Mouse (Mus musculus) mouse embryonic stem cell (cell line): ENCODE data around the gene Ccdc162.

Experiments used
- in situ Hi-C, 2 experiments: fragments of 300-500 bp; cut with MboI; formaldehyde crosslinking; loops; 1 replicate in 1 of 2; 3 replicates in 1 of 2; pipeline ENCODE4 v1.14.3; 2019 to 2020; ENCODE audit warnings: low sequenced_read_pairs in 2 of 2, low pct_unique_long_range_greater_than_20kb in 1 of 2, mixed read lengths in 1 of 2; ENCODE audit not compliant: unreplicated experiment in 1 of 2

Ccdc162 gene

DNA sequence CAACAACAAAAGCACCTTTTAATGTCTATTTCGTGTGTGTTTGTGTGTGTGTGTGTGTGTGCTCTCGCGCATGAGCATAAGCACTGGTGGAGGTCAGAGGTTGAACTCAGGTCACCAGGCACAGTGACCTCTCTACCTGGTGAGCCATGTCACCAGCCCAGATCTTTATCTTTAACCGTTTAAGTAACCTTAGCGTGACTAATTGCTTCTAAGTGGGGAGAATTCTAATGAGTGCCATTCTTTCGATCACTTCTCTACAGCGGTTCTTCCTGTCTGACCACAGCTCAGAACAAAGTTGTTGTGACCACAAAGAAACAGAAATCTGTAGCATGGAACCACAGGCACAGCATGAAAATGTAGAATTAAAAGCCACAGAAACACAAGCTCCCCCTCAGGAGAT is 5.0 kb downstream of the Ccdc162 start:
- in situ Hi-C loops, result loop anchor here in 1 of 2 experiments (25.0 kb wide), 1 partner anchor 576 kb away; the partner anchor contains the start of gene Foxo3

- in situ Hi-C loops, result loop anchor here in 1 of 2 experiments (25.0 kb wide), 1 partner anchor 577 kb away; the partner anchor contains the start of gene Foxo3
These were observed 5.7 kb downstream of the Ccdc162 start for GRCm38 (mm10) chr10:41710773-41711172.

GRCm38 (mm10) chr10:41709341-41709740 is 7.1 kb downstream of the Ccdc162 start:
- in situ Hi-C loops, result loop anchor here in 1 of 2 experiments (25.0 kb wide), 1 partner anchor 578 kb away; the partner anchor contains the start of gene Foxo3

DNA sequence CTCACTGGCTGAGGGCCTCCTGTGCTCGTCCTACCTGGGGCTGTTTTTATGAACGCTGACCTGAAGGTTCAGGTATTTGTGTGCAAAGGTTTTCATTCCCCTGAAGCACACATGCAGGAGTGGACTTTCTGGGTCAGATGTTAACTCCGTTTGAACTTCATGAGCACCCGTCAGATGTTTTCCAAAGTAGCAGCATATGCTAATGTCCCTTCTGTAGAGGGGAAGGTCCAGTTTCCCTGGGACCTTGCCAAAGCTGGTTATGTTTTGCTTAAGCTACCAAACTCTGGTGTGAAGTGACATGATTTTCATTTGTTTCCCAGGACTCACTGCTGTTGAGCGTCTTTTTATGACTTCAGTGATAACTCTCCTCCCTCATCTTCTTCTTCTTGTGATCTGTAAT is 16.8 kb downstream of the Ccdc162 start:
- in situ Hi-C loops, result loop anchor here in 1 of 2 experiments (25.0 kb wide), 2 partner anchors 588 to 687 kb away; partner anchors contain the start of gene Foxo3

- in situ Hi-C loops, result loop anchor here in 1 of 2 experiments (25.0 kb wide), 1 partner anchor 685 kb away; no protein-coding TSS in a partner anchor
These were observed 19.4 kb downstream of the Ccdc162 start for GRCm38 (mm10) chr10:41697040-41697439.

- in situ Hi-C loops, result loop anchor here in 1 of 2 experiments (25.0 kb wide), 1 partner anchor 679 kb away; no protein-coding TSS in a partner anchor
These were observed 25.5 kb downstream of the Ccdc162 start for GRCm38 (mm10) chr10:41690978-41691377.

GRCm38 (mm10) chr10:41689941-41690887 is 26.2 kb downstream of the Ccdc162 start:
- in situ Hi-C loops, result loop anchor here in 1 of 2 experiments (25.0 kb wide), 1 partner anchor 678 kb away; no protein-coding TSS in a partner anchor

GRCm38 (mm10) chr10:41684548-41684996 is 31.9 kb downstream of the Ccdc162 start:
- in situ Hi-C loops, result loop anchor here in 1 of 2 experiments (5.0 to 25.0 kb wide), 2 partner anchors 177 to 672 kb away; no protein-coding TSS in a partner anchor

DNA sequence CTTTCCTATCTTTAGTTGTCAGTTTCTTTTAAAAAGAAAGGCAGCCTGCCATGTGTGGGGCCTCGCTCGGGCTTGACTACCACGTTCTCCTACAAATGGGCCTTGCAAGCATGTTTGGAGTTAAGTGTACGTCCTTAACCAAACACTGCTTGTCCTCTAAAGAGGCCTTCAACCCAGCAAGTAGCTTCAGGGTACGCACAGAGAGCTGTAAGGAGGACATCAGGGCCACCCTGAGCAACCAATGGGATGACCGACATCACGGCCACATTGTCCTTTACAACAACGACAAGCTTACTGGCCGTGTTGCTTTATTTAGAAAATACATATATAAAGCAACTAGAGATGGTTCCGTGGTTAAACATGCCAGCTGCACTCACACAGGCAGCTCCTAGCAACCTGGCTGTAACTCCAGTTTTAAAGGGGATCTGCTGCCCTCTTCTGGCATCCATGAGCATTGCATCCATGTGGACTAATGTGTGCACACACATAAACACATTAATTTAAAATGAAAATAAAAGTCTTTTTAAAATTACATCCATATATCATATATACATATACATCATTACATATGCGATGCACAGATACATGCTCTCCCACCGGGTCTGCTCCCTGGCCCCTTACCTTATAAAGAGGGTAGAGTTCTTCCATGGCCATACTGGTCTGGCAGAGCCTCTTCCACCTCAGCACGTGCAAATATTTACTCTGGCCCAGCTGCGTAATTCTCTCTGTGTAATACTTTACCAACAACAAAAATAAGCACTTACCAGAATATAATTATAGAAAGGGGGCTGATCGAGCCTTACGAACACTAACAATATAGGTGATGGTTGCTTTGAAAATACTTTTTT is 33.7 kb downstream of the Ccdc162 start:
- in situ Hi-C loops, result loop anchor here in 1 of 2 experiments (5.0 to 25.0 kb wide), 2 partner anchors 175 to 670 kb away; no protein-coding TSS in a partner anchor

- in situ Hi-C loops, result loop anchor here in 1 of 2 experiments (25.0 kb wide), 1 partner anchor 667 kb away; no protein-coding TSS in a partner anchor
These were observed 37.6 kb downstream of the Ccdc162 start for GRCm38 (mm10) chr10:41678746-41679360.

DNA sequence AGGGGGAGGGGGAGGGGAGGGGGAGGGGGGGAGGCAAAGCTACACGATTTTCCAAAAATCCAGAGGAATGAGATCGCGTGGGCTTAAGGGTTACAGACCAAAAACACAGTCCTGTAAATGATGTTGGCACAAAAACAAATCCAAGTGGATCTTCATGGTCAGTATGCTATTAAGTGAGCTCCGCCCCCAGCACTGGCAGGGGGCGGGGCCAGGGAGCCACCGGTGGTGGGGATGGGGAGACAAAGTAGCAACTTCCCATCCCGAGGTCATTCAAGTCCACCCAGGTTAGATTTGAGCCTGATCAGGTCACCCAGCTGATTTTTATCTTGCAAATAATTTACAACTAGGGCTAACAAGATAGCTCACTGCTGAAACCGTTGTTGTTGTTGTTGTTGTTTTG is 39.0 kb downstream of the Ccdc162 start:
- in situ Hi-C loops, result loop anchor here in 1 of 2 experiments (25.0 kb wide), 1 partner anchor 665 kb away; no protein-coding TSS in a partner anchor

DNA sequence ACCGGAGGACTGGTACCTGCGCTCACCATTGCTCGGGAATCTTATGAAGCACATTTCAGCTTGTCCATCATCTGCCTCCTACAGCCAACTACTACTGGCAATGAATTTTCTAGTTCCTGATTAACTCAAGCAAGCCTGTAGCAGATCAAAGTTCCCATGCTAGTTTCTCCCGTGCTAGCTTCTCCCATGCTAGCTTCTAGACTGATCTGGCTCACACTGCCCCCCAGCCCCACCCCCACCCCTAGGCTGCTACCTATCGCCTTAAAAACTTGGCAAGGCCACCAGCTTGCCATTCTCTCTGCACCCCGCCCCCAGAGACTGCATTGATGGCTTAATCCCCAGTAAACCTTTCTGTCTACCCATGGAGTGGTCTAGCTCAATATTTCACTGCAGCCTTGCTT is 39.8 kb downstream of the Ccdc162 start:
- in situ Hi-C loops, result loop anchor here in 1 of 2 experiments (25.0 kb wide), 1 partner anchor 664 kb away; no protein-coding TSS in a partner anchor

- in situ Hi-C loops, result loop anchor here in 1 of 2 experiments (25.0 kb wide), 1 partner anchor 664 kb away; no protein-coding TSS in a partner anchor
These were observed 40.4 kb downstream of the Ccdc162 start for GRCm38 (mm10) chr10:41675842-41676571.

- in situ Hi-C loops, result loop anchor here in 1 of 2 experiments (25.0 kb wide), 1 partner anchor 663 kb away; no protein-coding TSS in a partner anchor
These were observed 41.2 kb downstream of the Ccdc162 start for GRCm38 (mm10) chr10:41675243-41675642.

DNA sequence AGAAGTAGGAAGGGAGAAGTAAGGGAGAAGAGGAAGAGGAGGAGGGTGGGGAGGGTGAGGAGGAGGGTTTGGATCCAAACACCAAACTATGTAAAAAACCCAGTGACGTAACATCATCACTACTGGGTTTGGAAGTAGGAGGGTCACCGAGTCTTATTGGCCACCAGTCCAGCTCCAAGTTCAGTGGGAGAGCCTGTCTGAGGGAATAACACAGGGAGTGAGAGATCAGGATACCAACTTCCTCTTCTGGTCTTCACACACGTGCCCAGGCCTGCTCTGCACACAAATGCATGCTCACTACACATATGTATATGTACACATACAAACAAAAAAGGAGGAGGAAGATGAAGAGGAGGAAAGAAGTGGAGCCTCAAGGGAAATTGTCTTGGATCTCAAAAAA is 42.1 kb downstream of the Ccdc162 start:
- in situ Hi-C loops, result no loop called here

GRCm38 (mm10) chr10:41670196-41670595 is 46.2 kb downstream of the Ccdc162 start:
- in situ Hi-C loops, result no loop called here

DNA sequence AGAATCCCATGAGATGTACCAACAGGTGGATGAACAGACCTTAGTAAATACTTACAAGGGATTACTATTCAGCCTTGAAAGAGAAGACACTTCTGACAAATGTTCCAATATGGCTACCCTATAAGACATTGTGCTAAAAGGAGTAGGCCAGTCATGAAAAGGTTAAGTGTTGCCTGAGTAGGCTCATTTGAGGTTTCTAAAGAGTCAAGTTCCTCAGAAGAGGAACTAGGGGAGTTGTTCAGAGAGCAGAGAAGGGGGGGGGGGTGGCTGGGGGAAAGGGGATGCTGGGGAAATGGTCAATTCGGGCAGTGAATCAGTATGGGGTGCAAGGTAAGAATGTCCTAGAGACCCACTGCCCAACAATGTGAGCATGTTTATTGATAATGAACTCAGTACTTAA is 50.9 kb downstream of the Ccdc162 start:
- in situ Hi-C loops, result no loop called here
